Mouse (Mus musculus): ENCODE results near the gene Dis3l2. TPM values are rescaled to one million over a fixed set of nuclear protein-coding genes. Genes with fewer than 3 reads are reported as not detected.

The Dis3l2 gene
- polyA plus RNA-seq (2015; fragmentation: Nextera tagmentation; extraction: Ambion mirVana) = 21.5 and 23.5 TPM in 2 replicates

- peak; percentile 81 for DNase-seq (ENCODE audit: low spot score)
Measured at GRCm38 (mm10) chr1:86703300-86703964, at the start of gene Dis3l2. Dis3l2 (plus strand) TSS chr1:86703808.

GRCm38 (mm10) chr1:86657071-86657470, 46.5 kb upstream of the Dis3l2 start:
- no peak for DNase-seq (ENCODE audit: low spot score)

- DNase-seq (ENCODE audit: low spot score) = no peak
Measured at GRCm38 (mm10) chr1:86665091-86665490, 38.5 kb upstream of the Dis3l2 start.

- peak; percentile 13 for DNase-seq (ENCODE audit: low spot score)
Measured at GRCm38 (mm10) chr1:86669552-86670273, 33.9 kb upstream of the Dis3l2 start.

- peak; percentile 51 for DNase-seq (ENCODE audit: low spot score)
Measured at GRCm38 (mm10) chr1:86670279-86671038, 33.1 kb upstream of the Dis3l2 start, which contains the start of gene Nppc. Nppc (minus strand) TSS chr1:86670571.

GRCm38 (mm10) chr1:86674385-86674784, 29.2 kb upstream of the Dis3l2 start:
- no peak for DNase-seq (ENCODE audit: low spot score)

- no peak for DNase-seq (ENCODE audit: low spot score)
Measured at GRCm38 (mm10) chr1:86675126-86675525, 28.5 kb upstream of the Dis3l2 start.

GRCm38 (mm10) chr1:86677624-86678023, 26.0 kb upstream of the Dis3l2 start:
- DNase-seq (ENCODE audit: low spot score) = no peak

- no peak for DNase-seq (ENCODE audit: low spot score)
Measured at GRCm38 (mm10) chr1:86678667-86679066, 24.9 kb upstream of the Dis3l2 start.

GRCm38 (mm10) chr1:86687236-86687635, 16.4 kb upstream of the Dis3l2 start:
- DNase-seq (ENCODE audit: low spot score) = no peak

- no peak for DNase-seq (ENCODE audit: low spot score)
Measured at GRCm38 (mm10) chr1:86691027-86691426, 12.6 kb upstream of the Dis3l2 start.

GRCm38 (mm10) chr1:86696948-86697347, 6.7 kb upstream of the Dis3l2 start:
- peak; percentile 28 for DNase-seq (ENCODE audit: low spot score)

- DNase-seq (ENCODE audit: low spot score) = peak; percentile 13
Measured at GRCm38 (mm10) chr1:86698721-86699120, 4.9 kb upstream of the Dis3l2 start.

- DNase-seq (ENCODE audit: low spot score) = no peak
Measured at GRCm38 (mm10) chr1:86699346-86700136, 4.1 kb upstream of the Dis3l2 start.

- DNase-seq (ENCODE audit: low spot score) = no peak
Measured at GRCm38 (mm10) chr1:86700367-86700766, 3.2 kb upstream of the Dis3l2 start.

- no peak for DNase-seq (ENCODE audit: low spot score)
Measured at GRCm38 (mm10) chr1:86703965-86704326, 338 bp downstream of the Dis3l2 start.

- no peak for DNase-seq (ENCODE audit: low spot score)
Measured at GRCm38 (mm10) chr1:86705461-86705860, 1.9 kb downstream of the Dis3l2 start.

- DNase-seq (ENCODE audit: low spot score) = no peak
Measured at GRCm38 (mm10) chr1:86709546-86709945, 5.9 kb downstream of the Dis3l2 start.

- DNase-seq (ENCODE audit: low spot score) = no peak
Measured at GRCm38 (mm10) chr1:86712045-86712444, 8.4 kb downstream of the Dis3l2 start.

GRCm38 (mm10) chr1:86713054-86713453, 9.4 kb downstream of the Dis3l2 start:
- DNase-seq (ENCODE audit: low spot score) = no peak

- no peak for DNase-seq (ENCODE audit: low spot score)
Measured at GRCm38 (mm10) chr1:86718190-86718589, 14.6 kb downstream of the Dis3l2 start.
